ENCODE assay signal across 8 mouse cellular contexts in genomic region chrX:100774341-100774811, GRCm38 (mm10). TPM values are rescaled to one million over a fixed set of nuclear protein-coding genes. Genes with fewer than 3 reads are reported as not detected.
DNase-seq lines count a peak whose midpoint lies in the region; ATAC-seq and TF ChIP-seq lines count a peak whose summit lies in the region.

No protein-coding gene starts in this region.

- intact Hi-C loops in left cerebral cortex, adult 2 months (cut with DNase I), result loop anchor here (10.0 kb wide), 1 partner anchor 170 kb away; no protein-coding TSS in a partner anchor

- peak overlapping the region; percentile 58 for H3K4me2 ChIP-seq in intestine, embryonic 14.5 days (ENCODE audit: low read length)
- H3K4me2 ChIP-seq in liver, embryonic 15.5 days, result peak overlapping the region; percentile 63

- peak; percentile 53 for TF ChIP-seq CTCF in left cerebral cortex, adult 2 months (IDR thresholded peaks at IDR 0.05)

- 12% methylated on average over 20 of the region's 23 CpGs for WGBS in intestine, embryonic 14.5 days
- WGBS in liver, embryonic 15.5 days (ENCODE audit: insufficient replicate concordance), result 11% methylated on average over 23 of the region's 23 CpGs

- peak in 1 of 2 experiments; percentile 30 for DNase-seq in left cerebral cortex, adult 2 months (ENCODE audit: extremely low spot score in 1 of 2, low spot score in 2 of 2)
- no peak for DNase-seq in left cerebral cortex, adult 11 months (ENCODE audit: low spot score)
- DNase-seq in cerebellum, postnatal 4 days (ENCODE audit: low spot score in 2 of 2), result peak; percentile 33 to 62
- DNase-seq in gastrocnemius, postnatal 25 days, result peak; percentile 50
- DNase-seq in intestine, embryonic 14.5 days (ENCODE audit: low spot score), result peak; percentile 81
- peak; percentile 50 to 61 for DNase-seq in natural killer cell, adult 2 months (ENCODE audit: low spot score in 2 of 2)
- DNase-seq in testis, postnatal 10 days (ENCODE audit: low spot score), result peak; percentile 73

- ATAC-seq in intestine, embryonic 14.5 days (replicated peaks; ENCODE audit: low FRiP score, low TSS enrichment, low read depth), result peak; percentile 49; the same call in 1 of the 2 replicates
- no peak for ATAC-seq in liver, embryonic 15.5 days (ENCODE audit: insufficient read depth)

- no peaks in the 10 kb centered on the region for H3K36me3 ChIP-seq in intestine, embryonic 14.5 days (ENCODE audit: control insufficient read depth, insufficient read depth, low read length)
- H3K36me3 ChIP-seq in liver, embryonic 15.5 days (replicated peaks), result no peaks in the 10 kb centered on the region

- H3K27ac ChIP-seq in left cerebral cortex, adult 2 months, result peak overlapping the region; percentile 28; the same call in 1 of the 2 replicates
- no peak overlapping the region for H3K27ac ChIP-seq in intestine, embryonic 14.5 days (ENCODE audit: low read depth)
- H3K27ac ChIP-seq in liver, embryonic 15.5 days (replicated peaks), result no peak overlapping the region

- peaks cover 3% of the 10 kb centered on the region; the same call in 1 of the 2 replicates for H3K27me3 ChIP-seq in intestine, embryonic 14.5 days (replicated peaks; ENCODE audit: control insufficient read depth, insufficient read depth, low read length)
- H3K27me3 ChIP-seq in liver, embryonic 15.5 days, result peaks cover 2% of the 10 kb centered on the region; the same call in 1 of the 2 replicates

- peak overlapping the region; percentile 39 for H3K4me3 ChIP-seq in left cerebral cortex, adult 2 months
- peak overlapping the region; percentile 34 for H3K4me3 ChIP-seq in intestine, embryonic 14.5 days (ENCODE audit: low read depth, low read length)
- H3K4me3 ChIP-seq in liver, embryonic 15.5 days (replicated peaks), result peak overlapping the region; percentile 45

- no peaks in the 10 kb centered on the region; the same call in 1 of the 2 replicates for H3K4me1 ChIP-seq in intestine, embryonic 14.5 days (replicated peaks; ENCODE audit: control insufficient read depth, insufficient read depth, low read length)
- H3K4me1 ChIP-seq in liver, embryonic 15.5 days (replicated peaks), result peaks cover 4% of the 10 kb centered on the region; the same call in 1 of the 2 replicates

- no peaks in the 10 kb centered on the region for H3K9me3 ChIP-seq in intestine, embryonic 14.5 days (ENCODE audit: control insufficient read depth, low read length)
- H3K9me3 ChIP-seq in liver, embryonic 15.5 days (replicated peaks), result no peaks in the 10 kb centered on the region

- peak overlapping the region; percentile 58 for H3K9ac ChIP-seq in intestine, embryonic 14.5 days (ENCODE audit: low read length)
- peak overlapping the region; percentile 35; the same call in 1 of the 2 replicates for H3K9ac ChIP-seq in liver, embryonic 15.5 days

RNA-seq across cellular contexts. Expression of gene Dlg3, which starts 6.9 kb away (rescaled TPM):
- total RNA-seq in left cerebral cortex, adult 2 months (2021), result 100 to 1,000 TPM; 134 to 143 TPM
- 1 to 10 TPM; 1.1 TPM for total RNA-seq in gastrocnemius, postnatal 25 days (2021)
- 7.7 and 8.4 TPM in 2 replicates for polyA plus RNA-seq in intestine, embryonic 14.5 days (2014; fragmentation: Nextera tagmentation; extraction: Ambion mirVana)
- 0.32 and 0.79 TPM in 2 replicates for polyA plus RNA-seq in liver, embryonic 15.5 days (2015; fragmentation: Nextera tagmentation; extraction: Ambion mirVana)

RNA-seq across cellular contexts. Expression of gene Gdpd2, which starts 44.7 kb away (rescaled TPM):
- 10 to 100 TPM in 1 of 2 experiments, 1 to 10 TPM in 1; 5.6 to 12.1 TPM for total RNA-seq in left cerebral cortex, adult 2 months (2021)
- total RNA-seq in gastrocnemius, postnatal 25 days (2021), result not detected
- polyA plus RNA-seq in intestine, embryonic 14.5 days (2014; fragmentation: Nextera tagmentation; extraction: Ambion mirVana), result 0.16 and 0.31 TPM in 2 replicates
- 0.14 and 0.21 TPM in 2 replicates for polyA plus RNA-seq in liver, embryonic 15.5 days (2015; fragmentation: Nextera tagmentation; extraction: Ambion mirVana)

Comparison
In these comparisons a context has a peak if more than half of its experiments do, and no peak if none do; other contexts are left out.
1. RNA of gene Dlg3, which starts 6.9 kb away (total RNA-seq): 134 to 143 TPM in left cerebral cortex, adult 2 months; 1.1 TPM in gastrocnemius, postnatal 25 days; every median in the first group is over 10 times any median in the second.
2. RNA of gene Gdpd2, which starts 44.7 kb away (total RNA-seq): 5.6 to 12.1 TPM in left cerebral cortex, adult 2 months; not detected in gastrocnemius, postnatal 25 days; every median in the first group is over 4 times any median in the second.
3. Peak in every context shown above with its lines, with median percentiles within 50 percentile points of each other: H3K4me3 ChIP-seq.